Mouse (Mus musculus) ZHBTc4 (cell line): ENCODE data around the gene Fgfr3.

ENCODE experiments used
- DNase-seq: peaks from one replicate; pipeline ENCODE4 v3.0.0-alpha.2; 2011; ENCODE audit warnings: low read depth, low spot score

Gene Fgfr3

DNA sequence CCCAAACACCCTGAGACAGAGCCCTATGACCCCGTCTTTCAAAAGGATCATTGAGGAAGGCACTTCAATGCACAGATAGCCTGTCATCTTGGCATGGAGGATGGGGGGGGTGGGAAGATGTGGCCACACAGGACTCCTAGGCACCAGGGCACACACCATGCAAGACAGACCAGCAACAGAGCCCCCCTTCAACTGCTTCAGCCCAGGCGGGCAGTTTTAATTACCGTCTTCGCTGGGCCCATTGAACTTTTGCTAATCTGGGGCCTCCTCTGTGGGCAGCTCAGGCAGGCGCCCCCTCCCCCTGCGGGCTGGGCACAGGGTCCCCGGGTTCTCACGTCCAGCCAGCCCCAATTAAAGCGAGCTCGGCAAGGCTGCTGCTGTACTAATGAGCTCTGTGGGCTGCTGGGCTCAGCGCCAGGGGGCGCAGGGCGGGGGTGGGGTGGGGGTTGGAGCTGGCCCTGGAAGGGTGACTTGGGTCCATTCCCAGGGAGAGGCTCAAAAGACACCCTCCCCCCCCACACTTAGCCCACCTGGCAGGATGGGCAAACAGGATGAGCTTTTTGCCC lies 23.4 kb upstream of the Fgfr3 start:
- no peak for DNase-seq

DNA sequence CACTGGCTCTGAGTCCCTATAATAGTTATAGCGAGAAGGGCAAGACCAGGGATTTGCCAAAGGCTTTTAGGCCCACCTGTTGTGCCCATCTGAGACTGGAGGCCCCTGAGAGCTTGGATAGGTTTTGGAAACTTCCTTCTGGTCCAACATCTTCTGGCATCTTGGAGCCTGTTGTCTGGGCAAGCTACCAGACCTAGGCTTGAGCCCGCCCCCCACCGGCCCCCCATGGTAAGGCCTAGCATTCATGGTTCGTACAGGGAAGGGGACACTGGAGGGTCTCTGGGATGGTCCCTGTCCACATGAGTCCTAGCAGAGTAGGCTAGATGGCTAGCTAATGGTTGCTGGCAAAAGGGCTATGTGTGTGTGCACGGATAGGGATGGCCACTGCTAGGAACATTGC lies 22.8 kb upstream of the Fgfr3 start:
- no peak for DNase-seq

DNA sequence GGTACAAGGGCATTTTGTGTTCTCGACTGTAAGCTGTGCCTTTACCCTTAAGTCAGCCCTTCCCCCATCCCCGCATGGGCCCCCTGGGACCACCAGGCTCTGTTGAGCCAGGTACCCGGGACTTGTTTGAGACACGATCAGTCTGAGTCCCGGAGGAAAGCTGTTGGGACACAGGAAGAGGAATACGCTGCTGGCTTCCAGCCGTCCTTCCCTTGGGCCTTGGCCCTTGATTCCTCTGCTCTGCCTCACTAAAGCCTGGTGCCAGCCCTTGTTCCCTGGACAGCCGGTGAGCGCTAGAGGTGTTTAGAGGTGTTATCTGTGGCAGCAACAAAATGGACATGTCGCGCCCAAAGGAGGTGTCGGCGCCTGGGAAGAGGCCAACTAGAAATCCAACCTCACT lies 21.5 kb upstream of the Fgfr3 start:
- no peak for DNase-seq

DNA sequence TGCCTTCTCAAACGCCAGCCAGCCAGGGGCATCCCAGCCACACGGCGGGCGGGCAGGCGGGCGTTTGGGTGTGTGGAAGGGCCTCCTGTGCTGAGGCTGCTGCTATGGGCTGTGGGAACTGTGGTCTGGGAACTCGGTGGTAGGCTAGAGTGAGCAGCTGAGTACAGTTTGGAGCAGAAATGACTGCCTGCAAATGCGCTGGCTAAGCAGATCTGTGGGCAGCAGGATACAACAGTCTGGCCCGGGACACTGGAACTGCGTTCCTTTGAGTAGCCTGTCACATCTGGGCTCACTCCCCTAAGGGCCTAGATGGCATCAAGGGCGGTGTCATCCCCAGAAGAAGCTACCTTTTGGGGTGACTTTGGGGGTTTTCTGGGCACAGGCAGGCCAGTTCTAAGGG lies 19.6 kb upstream of the Fgfr3 start:
- peak; percentile 31 for DNase-seq

DNA sequence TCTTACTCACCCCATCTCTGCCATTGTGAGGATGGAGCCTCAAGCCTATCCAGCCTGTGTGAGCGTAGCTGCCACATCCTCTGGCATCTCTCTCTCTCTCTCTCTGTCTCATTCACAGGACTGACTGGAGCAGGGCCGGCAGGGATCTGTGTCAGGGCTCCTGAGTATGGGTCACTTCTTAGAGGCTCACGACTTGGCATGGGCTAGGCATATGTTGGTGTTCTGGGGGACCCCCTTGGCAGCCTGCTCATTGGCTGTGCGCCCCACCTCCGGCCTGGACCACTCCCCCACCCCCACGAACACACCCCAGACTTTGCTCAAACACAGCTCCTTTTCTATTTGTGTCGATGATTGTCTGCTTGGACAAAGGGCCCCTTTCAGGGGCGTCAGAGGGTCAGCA lies 17.5 kb upstream of the Fgfr3 start:
- no peak for DNase-seq

DNA sequence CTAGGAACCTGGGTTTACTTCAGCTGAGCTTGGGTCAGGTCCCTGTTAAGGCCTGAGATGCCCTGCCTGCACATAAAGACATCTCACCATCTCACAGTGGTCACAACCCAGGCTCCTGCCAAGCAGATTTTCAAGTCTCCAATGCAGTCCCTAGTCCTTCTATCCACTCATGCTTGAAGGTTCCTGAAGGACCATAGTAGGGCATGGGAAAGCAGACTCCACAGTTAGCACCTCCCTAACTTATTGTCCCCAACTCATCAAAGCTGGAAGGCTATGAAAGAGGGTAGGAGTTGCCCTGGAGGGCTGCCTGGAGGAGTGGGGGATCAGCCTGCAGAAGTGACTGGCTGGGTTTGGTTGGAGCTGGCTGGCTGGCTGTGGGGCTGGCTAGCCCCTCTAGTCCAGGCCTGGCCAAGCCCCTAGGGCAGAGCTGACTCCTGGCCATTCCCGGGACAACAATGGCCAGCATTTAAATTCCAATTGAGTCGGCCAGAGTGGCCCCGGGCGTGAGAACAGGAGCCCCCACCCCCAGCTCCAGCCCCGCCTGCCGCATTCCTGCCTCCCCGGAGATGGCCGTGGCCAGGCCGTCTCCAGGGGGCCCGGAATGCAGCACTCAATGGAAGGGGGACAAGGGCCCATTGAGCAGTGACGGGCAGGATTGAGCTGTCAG lies 16.4 kb upstream of the Fgfr3 start:
- no peak for DNase-seq

DNA sequence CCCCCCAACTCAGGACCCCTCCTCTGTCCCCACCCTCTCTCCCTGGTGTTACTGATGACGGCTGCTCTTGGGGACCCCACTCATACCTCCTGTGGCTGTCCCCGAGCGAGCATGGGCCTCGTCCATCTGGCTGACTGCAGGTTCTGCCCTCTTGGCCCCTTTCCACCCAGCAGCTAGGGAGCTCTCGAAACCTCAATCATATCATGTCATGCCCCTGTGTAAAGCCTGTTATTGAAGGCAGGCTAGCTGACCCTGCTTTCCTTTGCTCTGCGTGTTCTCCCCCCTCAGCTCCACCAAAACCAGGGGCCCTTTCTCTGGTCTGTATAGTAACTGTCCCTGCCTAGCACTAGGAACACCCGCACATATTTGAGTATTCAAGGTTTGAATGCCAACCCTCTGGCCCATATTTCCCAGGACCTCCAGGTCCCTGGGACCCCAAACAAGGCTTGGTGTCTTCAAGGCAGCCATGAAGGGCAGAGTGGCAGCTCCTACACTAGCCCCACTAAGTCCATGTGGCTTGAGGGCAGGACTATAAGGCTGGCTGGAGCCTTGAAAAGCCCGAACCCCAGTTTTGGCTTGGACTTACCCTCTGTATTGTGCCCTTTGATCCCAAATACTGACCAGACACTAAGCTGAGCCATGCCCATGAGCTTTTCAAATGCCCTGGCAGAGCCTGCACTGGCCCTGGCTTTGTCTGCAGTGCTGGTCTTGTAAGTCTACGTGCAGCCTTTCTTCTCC lies 15.7 kb upstream of the Fgfr3 start:
- no peak for DNase-seq

DNA sequence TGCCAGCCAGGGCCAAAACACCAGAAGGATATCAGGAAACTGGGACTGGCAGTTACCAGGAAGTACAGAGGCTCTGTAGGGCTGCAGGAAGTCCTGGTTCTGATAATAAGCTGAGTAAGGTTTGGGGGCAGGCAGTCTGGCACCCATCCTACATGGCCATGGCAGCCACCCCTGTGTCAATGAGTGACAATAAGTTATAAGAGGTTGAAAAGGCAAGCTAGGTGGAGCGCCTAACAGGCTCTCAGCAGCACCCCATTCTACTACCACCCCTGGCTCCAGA lies 15.2 kb upstream of the Fgfr3 start:
- DNase-seq: no peak

DNA sequence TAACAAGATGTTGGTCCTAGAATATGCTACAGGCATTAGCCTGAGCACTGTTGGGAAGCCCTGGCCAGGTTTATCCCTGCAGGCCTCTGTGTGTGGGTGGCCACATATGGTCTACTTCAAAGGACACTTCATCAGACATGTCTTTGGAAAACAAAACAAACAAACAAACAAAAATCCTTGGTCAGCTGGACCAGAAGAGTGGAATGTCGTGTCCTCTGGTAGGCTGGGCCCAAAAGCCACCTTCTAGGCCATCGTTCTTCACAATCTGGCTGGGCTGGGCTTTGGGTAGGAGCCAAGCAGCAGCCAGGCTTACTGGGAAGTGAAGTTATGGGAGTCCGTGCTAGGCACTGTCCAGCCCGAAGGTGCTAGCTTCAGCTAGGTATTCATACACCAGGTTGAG lies 14.3 kb upstream of the Fgfr3 start:
- DNase-seq: no peak

DNA sequence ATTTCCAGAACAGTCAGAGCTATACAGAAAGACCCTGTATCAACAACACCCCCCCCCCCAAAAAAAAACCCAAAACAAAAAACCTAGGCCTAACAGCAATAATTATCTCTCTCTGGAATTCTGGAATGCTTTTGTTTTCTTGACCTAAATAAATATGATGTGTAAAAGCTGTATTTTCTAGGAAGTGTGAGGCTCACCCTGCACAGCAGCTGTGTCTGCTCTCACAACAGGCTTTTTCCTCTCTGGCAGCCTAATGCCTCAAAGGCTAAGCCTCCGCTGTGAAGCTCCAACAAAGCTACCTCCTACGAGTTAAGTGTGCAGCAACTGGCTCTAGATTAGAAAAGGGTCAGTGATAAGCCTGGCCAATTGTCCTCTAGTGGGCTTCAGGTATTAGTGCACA lies 12.4 kb upstream of the Fgfr3 start:
- DNase-seq: no peak

DNA sequence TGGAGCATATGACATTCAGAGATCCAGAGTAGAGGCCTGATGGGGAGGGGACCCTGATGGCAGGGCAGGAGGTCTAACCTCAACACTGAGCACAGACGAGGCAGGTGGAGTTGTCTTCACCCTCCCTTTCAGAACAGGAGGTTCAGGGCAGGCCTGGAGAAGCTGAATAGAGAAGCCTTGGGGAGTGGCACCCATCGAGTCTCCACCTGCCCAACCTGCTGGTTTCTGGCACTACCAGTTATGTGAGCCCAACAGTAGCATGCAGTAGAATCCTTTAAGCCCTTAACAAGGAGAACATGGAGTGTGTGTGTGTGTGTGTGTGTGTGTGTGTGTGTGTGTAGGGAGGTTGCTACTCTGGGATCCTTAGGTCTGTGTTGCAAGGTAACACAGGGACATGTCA lies 8.9 kb upstream of the Fgfr3 start:
- no peak for DNase-seq

DNA sequence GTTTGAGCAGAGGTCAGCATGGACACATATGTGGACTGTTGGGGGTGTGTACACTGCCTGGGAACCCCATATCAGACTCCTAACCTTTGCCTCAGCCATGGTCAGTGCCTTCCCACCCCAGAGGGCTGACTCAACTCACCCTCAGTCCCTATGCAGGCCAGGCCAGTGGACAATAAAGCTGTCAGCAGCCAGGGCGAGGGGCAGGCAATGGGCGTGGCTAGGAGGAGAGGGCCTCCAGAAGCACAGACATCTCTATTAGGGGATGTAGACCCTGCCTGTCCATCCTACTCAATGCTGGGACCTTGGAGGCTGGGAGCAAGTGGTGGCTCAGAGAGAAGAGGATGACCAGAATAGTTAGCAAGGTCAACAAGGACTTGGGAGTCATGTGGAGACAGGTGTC lies 6.3 kb upstream of the Fgfr3 start:
- DNase-seq: no peak

DNA sequence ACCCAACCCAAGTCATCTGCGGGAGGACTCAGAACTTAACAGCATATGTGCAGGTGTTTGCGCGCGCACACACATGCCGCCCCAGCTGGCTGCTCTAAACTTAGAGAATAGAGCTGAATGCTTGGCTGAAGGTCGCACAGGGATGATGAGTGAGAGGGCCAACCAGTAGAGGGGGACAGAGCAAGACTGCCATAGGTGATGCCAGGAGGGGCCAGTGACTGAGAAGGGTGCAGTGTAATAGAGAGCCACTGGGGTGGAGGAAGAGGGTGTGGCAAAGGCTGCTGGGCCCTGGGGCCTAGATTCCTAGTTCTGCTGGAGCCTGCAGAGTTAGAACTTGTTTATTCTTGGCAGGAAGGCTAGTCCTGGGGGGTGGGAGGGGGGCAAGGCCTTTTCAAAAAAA lies 5.0 kb upstream of the Fgfr3 start:
- peak; percentile 26 for DNase-seq

DNA sequence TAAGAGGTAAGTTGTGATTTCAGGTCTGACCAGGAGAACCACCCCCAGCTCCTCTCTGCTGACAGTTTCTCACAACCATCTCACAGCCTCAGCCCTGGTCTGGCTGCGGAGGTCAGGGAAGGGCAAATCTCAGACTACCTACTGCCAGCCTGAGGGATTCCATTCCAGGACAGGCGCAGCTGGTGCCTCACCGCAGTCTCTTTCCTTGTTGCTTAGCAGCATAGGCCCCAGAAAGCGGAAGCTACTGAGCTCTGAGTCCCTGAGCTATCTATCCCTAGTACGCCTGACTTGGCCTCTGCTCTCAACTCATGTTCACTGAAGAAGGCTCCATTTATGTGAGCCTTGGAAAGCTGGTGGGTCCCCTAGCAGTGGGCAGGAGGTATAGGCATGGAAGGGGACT lies 3.0 kb upstream of the Fgfr3 start:
- peak; percentile 26 for DNase-seq

DNA sequence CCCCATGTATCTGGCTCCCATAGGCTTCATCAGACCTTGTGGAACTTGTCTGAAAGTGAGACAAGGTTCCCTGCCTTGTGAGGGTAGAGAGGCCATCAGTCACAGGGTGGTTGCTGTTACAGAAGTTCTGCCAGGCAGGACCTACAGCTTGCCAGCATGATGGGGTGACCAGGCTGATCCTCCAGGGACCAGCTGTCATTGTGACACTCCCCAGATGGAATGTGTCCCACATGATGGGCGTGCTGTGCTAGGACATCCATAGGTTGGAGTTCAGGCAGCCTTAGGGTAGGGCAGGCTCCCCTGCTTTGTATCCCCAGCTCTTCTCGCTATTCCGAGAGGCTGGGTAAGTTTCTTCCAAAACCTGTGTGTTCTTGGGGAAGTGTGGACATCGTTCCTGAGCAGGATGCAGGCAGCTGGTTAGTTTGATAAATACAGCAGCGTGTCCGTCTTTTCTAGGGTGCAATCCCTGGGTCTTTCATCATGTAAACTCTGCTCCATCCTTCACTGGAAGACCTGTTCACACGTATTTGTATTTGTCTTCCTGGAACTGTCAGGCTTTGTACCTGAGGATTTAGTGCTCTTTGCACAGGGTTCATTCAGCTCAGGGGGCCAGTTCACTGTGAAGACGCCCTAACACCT lies 503 bp upstream of the Fgfr3 start:
- peak; percentile 15 for DNase-seq

DNA sequence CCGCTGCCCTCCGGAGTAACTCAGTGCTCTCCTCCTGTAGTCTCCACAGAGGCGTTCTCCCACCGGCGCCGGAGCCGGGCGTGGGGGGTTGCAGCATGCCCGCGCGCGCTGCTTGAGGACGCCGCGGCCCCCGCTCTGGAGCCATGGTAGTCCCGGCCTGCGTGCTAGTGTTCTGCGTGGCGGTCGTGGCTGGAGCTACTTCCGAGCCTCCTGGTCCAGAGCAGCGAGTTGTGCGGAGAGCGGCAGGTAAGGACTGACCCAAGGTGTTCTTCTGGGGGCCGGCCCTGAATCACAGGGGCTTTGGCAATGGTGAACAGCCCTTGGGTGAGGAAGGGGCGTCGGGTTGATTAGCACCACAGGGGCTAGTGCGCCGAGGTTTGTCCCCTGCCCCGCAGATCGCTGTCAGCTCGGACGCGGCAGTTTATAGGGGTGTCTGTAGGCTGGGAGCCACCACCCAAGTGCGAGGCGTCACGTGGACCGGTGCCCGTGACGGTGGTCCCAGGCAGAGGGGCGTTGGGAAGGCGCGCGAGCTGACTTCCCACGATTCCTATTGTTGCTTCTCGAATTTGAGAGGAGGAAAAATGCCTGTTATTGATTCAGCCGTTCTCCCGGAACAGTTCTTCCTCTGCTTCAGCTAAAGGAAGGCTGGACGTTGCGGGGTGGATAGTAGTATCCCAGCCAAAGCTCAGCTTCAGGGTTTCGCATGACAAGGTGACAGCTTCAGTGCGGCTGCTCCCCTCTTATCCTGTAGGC lies 968 bp downstream of the Fgfr3 start:
- peak; percentile 49 for DNase-seq

DNA sequence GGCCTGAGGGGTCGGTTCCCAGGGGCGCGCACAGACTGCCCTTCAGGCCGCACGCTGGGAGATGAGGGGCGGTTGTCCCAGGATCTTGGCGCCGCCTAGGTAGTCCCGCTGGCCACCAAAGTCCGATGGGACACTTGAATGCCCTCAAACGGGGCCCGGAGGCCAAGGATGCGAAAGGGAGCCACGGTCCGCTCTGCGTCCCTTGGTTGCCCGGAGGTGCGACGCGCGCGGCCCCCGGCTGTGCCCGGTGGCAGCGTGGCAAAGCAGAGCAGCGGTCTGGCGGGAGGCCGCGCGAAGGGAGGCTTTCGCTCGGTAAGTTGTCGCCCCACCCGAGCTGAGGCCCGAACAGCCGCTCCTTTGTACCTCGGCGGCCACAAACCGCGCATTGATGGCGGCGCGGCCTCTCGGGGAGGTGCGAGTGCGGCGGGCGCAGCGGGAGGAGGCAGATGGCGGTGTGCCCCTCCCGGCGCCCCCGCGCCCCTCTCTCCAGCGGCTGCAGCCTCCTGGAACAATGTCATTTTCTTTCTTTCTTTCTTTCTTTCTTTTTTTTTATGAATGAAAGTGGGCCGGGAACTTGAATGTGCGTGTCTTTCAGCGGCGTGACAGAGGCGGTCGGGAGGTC lies 1.7 kb downstream of the Fgfr3 start:
- peak; percentile 50 for DNase-seq

DNA sequence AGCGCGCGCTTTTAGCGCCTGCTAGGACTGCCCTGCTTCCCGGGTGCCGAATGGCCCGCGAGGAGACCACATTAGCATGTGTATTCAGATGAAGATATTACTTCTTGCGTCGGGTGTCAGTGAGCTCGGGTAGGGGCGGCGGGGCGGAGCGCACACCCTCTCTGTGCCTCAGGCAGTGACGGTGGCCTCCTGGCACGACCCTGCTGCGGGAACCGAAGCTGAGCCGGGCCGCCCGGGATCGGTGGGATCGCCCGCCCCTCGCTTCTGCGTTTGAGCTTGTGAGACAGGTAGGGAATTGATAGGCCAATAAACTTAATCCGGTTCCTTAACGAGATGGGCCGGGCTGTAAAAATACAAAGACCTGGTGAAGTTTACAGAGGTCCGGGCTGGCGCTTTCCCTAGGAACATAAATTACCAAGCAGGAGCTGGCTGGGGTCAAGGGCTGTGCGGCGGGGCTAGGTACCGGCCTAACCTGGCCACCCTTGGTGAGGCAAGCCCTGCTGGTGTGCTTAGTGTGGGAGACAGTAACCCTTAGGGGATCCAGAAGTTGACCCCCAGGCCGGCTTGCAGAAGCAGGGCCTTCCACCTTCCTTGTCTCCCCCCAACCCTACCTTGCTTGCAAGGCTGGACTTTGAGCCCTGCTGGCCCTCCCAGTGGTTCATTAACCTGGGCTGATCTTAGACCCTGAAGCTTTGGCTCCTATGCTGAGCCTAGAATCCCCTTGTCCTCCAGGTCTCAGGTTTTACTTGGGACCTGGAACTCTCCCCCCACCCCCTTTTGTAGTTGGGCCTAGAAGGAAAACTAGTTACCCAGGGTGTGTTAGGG lies 2.4 kb downstream of the Fgfr3 start:
- DNase-seq: peak; percentile 54

DNA sequence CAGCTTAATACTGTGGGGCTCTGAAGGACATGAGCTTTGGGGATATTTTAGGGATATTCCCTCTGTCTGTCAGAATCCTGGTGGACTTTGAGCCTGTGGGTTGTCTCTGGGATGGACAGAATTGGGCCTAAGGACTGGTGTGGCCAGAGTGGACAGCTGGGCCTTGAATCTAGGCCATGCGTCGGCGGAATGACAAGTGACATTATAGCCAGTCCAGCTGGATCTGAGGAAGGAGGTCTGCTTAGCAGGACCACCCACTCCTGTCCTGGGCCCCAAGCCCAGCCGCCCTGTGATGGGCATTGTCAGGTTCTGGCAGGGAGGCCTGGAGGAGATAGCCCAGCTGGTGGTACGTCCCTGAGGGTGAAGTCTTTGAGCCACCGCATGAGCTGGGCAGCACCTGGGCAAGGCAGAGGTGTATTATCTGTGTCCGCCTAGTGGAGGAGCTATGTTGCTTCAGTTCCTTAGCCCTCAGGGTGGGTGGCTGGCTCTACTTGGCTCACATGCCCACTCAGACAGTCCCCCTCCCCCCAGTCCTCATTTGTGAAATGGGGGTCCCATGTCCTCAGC lies 4.7 kb downstream of the Fgfr3 start:
- no peak for DNase-seq

DNA sequence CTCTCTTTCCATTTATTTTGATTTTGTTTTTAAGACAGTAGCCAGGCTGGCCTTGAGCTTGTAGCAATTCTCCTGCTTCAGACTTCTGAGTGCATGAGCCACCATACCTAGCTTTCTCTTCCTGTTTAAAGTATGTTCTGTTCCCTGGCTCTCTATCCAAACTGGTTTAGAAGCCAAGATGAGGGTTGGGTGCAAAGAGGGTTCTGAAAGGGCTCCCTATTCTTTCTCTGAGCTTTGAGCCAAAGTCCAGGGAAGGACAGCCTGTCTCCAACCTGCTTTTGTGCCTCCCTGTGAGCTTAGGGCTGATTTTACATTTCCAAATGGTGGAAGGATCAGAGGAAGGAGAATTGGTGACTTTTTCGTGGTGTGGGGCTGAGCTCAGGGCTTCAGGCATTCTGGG lies 5.4 kb downstream of the Fgfr3 start:
- DNase-seq: no peak

DNA sequence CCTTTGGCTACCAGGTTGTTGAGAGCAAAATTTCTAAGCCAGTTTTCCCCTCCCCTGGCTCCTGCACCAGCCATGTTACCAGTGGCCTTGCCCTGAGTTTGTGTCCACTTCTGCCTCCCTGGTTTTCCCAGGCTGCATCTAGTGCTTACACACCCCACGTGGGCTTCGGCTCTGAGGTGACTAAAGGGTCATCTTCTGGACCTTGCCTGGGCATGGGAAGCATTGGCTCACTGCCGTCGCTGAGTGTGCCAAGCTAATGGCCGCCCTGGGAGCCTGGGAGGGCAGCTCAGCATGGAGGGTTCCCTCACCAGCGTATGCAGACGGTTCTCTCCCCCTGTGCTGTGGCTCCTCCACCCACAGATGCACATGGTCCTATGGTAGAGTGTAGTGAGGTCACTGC lies 7.4 kb downstream of the Fgfr3 start:
- no peak for DNase-seq
